Mouse (Mus musculus) G1E (cell line): ENCODE measurements around the gene Guf1.

Source experiments
- CTCF ChIP-seq: IDR thresholded peaks from 2 replicates; pipeline ENCODE4 v1.5.1; 2012; ENCODE audit warnings: low read depth, low read length, inconsistent platforms, mixed read lengths
- GATA1 ChIP-seq: IDR thresholded peaks from 2 replicates; pipeline ENCODE4 v1.6.1; 2012; ENCODE audit warnings: borderline replicate concordance, low read length, inconsistent platforms, mixed read lengths
- TAL1 ChIP-seq: conservative IDR thresholded peaks from 2 replicates; pipeline ENCODE4 v1.6.1; 2012; ENCODE audit warnings: low read depth, low read length, inconsistent platforms, mixed read lengths

- TF ChIP-seq CTCF, result no peak
- TF ChIP-seq GATA1, result no peak
- no peak for TF ChIP-seq TAL1
Measured at GRCm38 (mm10) chr5:69601027-69601426, 44.3 kb downstream of the Guf1 start.
